Mouse (Mus musculus) forebrain, embryonic 12.5 days (tissue): ENCODE measurements around the gene Dzip1. TPM values are rescaled to one million over a fixed set of nuclear protein-coding genes. Genes with fewer than 3 reads are reported as not detected.
A peak's percentile ranks its signal among the peaks of the same experiment; 100 is the strongest.

Source experiments
- ATAC-seq: fragments of 200-750 bp; cut with Nextera tagmentation; 2 replicates; pipeline ENCODE4 v1.8.0; 2017; ENCODE audit warnings: moderate TSS enrichment; ENCODE audit not compliant: low FRiP score
- H3K27ac ChIP-seq: fragments of 300-500 bp; sonication (generic); 2 replicates; pipeline ENCODE4 v1.5.1; 2016; ENCODE audit warnings: mild to moderate bottlenecking
- H3K27me3 ChIP-seq: fragments of 300-500 bp; sonication (generic); 2 replicates; pipeline ENCODE4 v1.6.1; 2016; ENCODE audit warnings: mild to moderate bottlenecking
- H3K36me3 ChIP-seq: fragments of 300-500 bp; sonication (generic); replicated peaks from 2 replicates; pipeline ENCODE4 v1.6.1; 2016; ENCODE audit warnings: mild to moderate bottlenecking
- H3K4me1 ChIP-seq: fragments of 300-500 bp; sonication (generic); 2 replicates; pipeline ENCODE4 v1.6.1; 2016
- H3K4me2 ChIP-seq: fragments of 300-500 bp; sonication (generic); 2 replicates; pipeline ENCODE4 v1.6.1; 2016; ENCODE audit warnings: mild to moderate bottlenecking, moderate library complexity
- H3K4me3 ChIP-seq: fragments of 300-500 bp; sonication (generic); replicated peaks from 2 replicates; pipeline ENCODE4 v1.5.1; 2016; ENCODE audit warnings: mild to moderate bottlenecking
- H3K9ac ChIP-seq: fragments of 300-500 bp; sonication (generic); 2 replicates; pipeline ENCODE4 v1.6.1; 2016; ENCODE audit warnings: mild to moderate bottlenecking
- H3K9me3 ChIP-seq: fragments of 300-500 bp; sonication (generic); 2 replicates; pipeline ENCODE4 v1.6.1; 2016
- WGBS: fragments of 180-500 bp; shearing (Covaris S2); methylation state at CpG from one replicate; pipeline ENCODE4 v1.1.7; 2016; 5-methylcytosine and 5-hydroxymethylcytosine counted together
- polyA plus RNA-seq: library from polyadenylated mRNA; unstranded; fragments of >200 nt; fragmentation: Nextera tagmentation; extraction: Ambion mirVana; gene quantifications from 2 replicates; pipeline ENCODE4 v1.2.1, GENCODE M21; 2016

Dzip1 gene
- polyA plus RNA-seq, 1 experiment from 2014 or later = 31.3 TPM

DNA sequence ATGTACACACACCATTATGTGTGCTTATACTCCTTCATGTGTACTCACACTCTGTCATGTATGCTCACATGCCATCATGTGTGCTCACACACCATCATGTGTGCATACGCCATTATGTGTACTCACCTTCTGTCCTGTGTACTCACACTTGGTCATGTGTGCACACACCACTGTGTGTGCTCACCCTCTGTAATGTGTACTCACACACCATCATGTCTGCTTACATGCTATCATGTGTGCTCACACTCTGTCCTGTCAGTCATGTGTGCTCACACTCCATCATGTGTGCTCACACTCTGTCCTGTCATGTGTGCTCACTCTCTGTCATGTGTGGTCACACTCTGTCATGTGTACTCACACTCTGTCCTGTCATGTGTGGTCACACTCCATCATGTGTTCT lies 85.2 kb downstream of the Dzip1 start:
- Histone ChIP-seq H3K4me2 (no peak overlapping the region), H3K27ac (no peak overlapping the region), H3K36me3 (no peaks in the 10 kb centered on the region), H3K27me3 (peaks cover 15% of the 10 kb centered on the region; the same call in 1 of the 2 replicates), H3K4me1 (no peaks in the 10 kb centered on the region), H3K4me3 (no peak overlapping the region), H3K9me3 (no peaks in the 10 kb centered on the region), H3K9ac (no peak overlapping the region)
- no peak for ATAC-seq
- WGBS = 97% methylated on average over 1 of the region's 1 CpGs

DNA sequence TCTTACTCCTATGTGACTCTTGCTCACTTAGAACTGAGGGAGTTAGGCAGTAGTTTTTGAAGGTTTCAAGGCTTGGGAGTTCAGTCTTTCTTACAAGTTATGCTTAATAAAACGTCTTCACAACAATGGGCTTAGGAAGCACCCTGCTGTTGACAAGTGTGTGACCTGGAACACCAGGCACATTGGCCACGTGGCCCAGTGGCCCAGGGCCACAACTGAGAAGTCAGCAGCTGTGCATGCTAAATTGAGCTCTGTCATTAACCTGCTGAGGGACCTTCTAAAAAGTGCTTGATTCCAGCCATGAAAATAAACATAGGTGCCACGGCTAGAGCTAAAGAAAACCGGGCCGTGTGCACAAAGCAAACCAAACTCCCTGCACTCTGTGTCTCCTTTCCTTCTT lies 85.8 kb downstream of the Dzip1 start:
- WGBS = 57% methylated on average over 5 of the region's 5 CpGs
- Histone ChIP-seq H3K36me3 (no peaks in the 10 kb centered on the region), H3K9ac (no peak overlapping the region), H3K9me3 (no peaks in the 10 kb centered on the region), H3K4me2 (no peak overlapping the region), H3K4me3 (no peak overlapping the region), H3K4me1 (peaks cover 2% of the 10 kb centered on the region), H3K27ac (no peak overlapping the region), H3K27me3 (peaks cover 15% of the 10 kb centered on the region; the same call in 1 of the 2 replicates)
- ATAC-seq = no peak

DNA sequence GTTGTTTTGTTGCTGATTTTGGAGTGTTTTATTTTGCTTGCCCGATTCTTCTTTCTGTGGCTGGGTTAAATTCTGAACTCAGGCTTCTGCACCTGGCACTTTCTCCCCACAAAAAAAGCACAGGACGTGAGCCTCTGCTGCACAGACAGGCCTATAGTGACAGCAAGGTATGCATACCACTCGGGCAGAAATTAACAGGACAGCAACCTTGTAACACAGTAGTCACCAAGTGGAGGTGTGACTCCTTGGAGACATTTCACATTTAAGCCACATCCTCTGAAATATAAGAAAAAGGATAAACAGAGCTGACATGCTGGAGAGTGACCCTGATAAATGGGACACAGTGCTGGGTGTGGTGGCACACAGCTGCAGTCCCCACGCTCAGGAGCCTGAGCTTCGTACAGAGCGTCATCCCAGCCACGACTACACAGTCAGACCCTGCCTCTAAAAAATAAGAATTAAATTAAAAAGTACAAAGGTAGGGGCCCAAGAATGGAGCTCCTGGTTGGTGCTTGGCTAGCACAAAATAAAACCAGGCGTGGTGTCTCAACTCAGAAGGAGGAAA lies 86.6 kb downstream of the Dzip1 start:
- H3K9ac ChIP-seq = no peak overlapping the region
- H3K27me3 ChIP-seq = peaks cover 17% of the 10 kb centered on the region
- no peak overlapping the region for H3K27ac ChIP-seq
- H3K4me1 ChIP-seq = peaks cover 6% of the 10 kb centered on the region
- no peak overlapping the region for H3K4me3 ChIP-seq
- no peak for ATAC-seq
- WGBS = 83% methylated on average over 8 of the region's 8 CpGs
- H3K4me2 ChIP-seq = no peak overlapping the region
- no peaks in the 10 kb centered on the region for H3K36me3 ChIP-seq
- no peaks in the 10 kb centered on the region for H3K9me3 ChIP-seq

DNA sequence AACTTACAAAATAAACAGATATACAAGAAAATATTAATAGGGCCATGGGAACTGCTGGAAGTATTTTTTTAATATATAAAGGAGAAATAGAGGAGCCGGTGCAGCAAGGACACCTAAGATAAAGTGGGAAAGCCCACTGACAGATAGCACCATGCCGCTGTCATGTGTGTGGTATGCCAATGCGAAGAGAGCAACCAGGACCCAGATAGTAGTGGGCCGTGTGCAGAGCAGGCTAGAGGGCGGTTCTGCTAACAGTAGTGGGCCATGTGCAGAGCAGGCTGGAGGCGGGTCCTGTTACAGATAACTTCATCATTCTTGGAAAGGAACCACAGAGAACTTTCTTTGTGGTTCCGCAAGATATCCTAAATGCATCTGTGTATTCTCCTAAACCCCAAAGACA lies 88.5 kb downstream of the Dzip1 start:
- Histone ChIP-seq H3K36me3 (no peaks in the 10 kb centered on the region), H3K9me3 (no peaks in the 10 kb centered on the region), H3K9ac (no peak overlapping the region), H3K27ac (no peak overlapping the region), H3K4me2 (no peak overlapping the region), H3K4me1 (peaks cover 6% of the 10 kb centered on the region), H3K4me3 (no peak overlapping the region), H3K27me3 (peaks cover 18% of the 10 kb centered on the region)
- no peak for ATAC-seq
- 92% methylated on average over 7 of the region's 7 CpGs for WGBS

DNA sequence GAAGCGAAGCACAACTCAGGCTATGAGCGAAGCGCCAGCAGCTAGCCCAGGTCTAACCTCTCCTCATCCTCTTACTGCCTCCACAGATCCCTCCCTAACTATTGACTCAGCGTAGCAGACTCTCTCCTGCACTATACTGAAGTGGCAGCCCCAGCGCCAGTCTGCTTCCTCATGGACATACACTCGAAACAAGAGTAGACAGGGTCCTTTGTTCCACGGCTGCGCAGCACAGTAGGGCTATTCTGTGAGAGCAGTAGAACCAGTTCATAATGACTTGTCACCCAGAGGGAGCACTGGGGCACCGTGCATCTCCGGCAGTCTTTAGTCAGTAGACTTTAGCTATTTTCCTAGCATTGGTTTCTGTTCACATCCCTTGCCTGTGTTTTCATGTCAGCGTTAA lies 89.1 kb downstream of the Dzip1 start:
- no peak for ATAC-seq
- H3K27ac ChIP-seq = no peak overlapping the region
- H3K27me3 ChIP-seq = peaks cover 19% of the 10 kb centered on the region
- H3K4me3 ChIP-seq = no peak overlapping the region
- H3K9me3 ChIP-seq = no peaks in the 10 kb centered on the region
- WGBS = 73% methylated on average over 11 of the region's 11 CpGs
- peaks cover 6% of the 10 kb centered on the region for H3K4me1 ChIP-seq
- no peak overlapping the region for H3K4me2 ChIP-seq
- no peak overlapping the region for H3K9ac ChIP-seq
- H3K36me3 ChIP-seq = no peaks in the 10 kb centered on the region

DNA sequence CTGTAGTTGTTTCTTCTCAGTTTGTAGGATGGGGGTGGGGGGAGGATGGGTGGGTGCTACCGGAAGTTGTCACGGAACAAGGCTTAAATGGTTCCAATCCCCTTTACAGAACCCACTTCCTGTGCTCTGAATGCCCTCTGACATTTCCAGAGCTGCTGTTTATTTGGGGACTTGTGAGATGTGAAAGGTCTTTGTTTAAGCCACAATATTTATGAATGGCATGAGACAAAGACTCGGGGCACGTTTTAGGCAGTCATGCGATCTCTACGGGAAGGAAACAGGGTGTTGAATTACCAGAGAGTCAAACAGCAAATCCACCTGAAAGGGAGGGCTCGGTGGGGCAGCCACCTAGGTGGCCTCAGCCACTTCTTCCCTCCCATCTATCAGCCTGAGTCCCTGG lies 90.9 kb downstream of the Dzip1 start:
- no peak overlapping the region for H3K4me2 ChIP-seq
- no peak overlapping the region for H3K4me3 ChIP-seq
- no peak overlapping the region for H3K9ac ChIP-seq
- H3K4me1 ChIP-seq = peaks cover 6% of the 10 kb centered on the region
- peaks cover 30% of the 10 kb centered on the region for H3K27me3 ChIP-seq
- no peak for ATAC-seq
- H3K27ac ChIP-seq = no peak overlapping the region
- WGBS = 2% methylated on average over 7 of the region's 7 CpGs
- no peaks in the 10 kb centered on the region for H3K36me3 ChIP-seq
- no peaks in the 10 kb centered on the region for H3K9me3 ChIP-seq

DNA sequence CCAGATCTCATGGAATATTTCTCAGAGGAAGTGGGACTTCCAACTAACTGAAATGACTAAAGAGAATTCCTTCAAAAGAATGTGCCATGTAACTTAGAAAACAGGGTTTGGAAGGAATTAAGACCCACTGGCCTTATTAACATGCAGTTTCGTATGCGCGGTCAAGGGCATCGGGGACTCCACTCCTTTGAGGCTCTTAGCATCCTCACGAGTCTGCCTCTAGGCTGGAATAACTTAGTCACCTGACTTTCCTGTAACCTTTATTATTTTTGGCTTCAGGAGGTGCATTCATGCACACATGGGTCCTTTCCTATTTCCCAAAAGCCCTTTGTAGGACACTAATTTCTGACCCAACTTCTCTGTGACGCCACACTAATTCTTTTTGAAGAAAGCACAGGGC lies 92.0 kb downstream of the Dzip1 start:
- no peak overlapping the region for H3K4me2 ChIP-seq
- H3K9ac ChIP-seq = no peak overlapping the region
- no peaks in the 10 kb centered on the region for H3K9me3 ChIP-seq
- H3K4me1 ChIP-seq = peaks cover 6% of the 10 kb centered on the region
- H3K36me3 ChIP-seq = no peaks in the 10 kb centered on the region
- no peak for ATAC-seq
- peaks cover 36% of the 10 kb centered on the region for H3K27me3 ChIP-seq
- no peak overlapping the region for H3K27ac ChIP-seq
- 84% methylated on average over 6 of the region's 6 CpGs for WGBS
- no peak overlapping the region for H3K4me3 ChIP-seq

DNA sequence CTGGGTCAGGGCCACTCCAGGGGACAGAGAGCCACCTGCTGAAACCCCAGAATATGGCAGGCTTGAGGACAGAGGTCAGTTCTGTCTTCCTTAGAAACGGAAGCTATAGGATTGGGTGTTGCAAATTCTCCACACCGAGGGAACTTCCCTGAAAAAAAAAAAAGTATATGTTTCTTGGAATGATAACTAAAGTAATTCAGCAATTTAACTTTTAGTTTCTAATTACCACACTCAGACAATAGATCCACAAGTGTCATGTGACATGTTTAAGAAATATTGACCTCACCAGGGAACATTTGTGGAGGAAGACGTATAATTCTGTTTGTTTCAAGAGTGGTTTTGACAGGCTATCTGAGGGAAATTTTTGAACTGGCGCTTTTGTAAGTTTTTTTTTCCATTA lies 93.7 kb downstream of the Dzip1 start:
- no peaks in the 10 kb centered on the region for H3K9me3 ChIP-seq
- H3K4me1 ChIP-seq = peaks cover 17% of the 10 kb centered on the region
- H3K27ac ChIP-seq = no peak overlapping the region
- no peak overlapping the region for H3K4me2 ChIP-seq
- peaks cover 31% of the 10 kb centered on the region for H3K27me3 ChIP-seq
- no peaks in the 10 kb centered on the region for H3K36me3 ChIP-seq
- H3K4me3 ChIP-seq = no peak overlapping the region
- ATAC-seq = no peak
- no peak overlapping the region for H3K9ac ChIP-seq
- WGBS = 75% methylated on average over 4 of the region's 4 CpGs

DNA sequence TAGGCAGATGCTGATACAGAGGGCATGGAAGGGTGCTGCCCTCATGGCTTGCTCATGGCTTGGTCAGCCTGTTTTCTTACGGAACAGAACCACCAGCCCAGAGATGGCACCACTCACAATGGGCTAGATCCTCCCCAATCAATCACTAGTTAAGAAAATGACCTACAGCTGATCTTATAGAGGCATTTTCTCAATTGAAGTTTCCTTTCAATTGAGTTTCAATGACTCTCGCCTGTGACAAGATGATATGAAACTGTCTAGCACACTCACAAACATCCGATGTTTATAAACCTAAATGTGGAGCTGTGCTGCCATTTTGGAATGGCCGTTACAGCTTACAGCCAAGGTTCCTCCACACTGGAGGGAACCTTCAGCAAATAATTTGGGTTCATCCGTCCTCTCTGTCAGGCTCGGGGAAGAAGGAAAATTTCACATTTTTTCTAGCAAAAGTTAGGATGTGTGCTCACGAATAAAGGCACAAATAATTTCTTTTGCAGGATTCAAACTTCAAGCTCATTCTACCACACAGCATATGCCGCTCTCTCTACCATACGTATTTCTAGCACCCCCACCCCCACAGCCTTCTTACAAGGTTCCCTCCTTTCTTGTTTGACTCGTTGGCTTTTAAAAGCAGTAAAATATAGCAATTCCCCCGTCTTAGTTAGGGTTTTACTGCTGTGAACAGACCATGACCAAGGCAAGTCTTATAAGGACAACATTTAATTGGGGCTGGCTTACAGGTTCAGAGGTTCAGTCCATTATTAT lies 95.7 kb downstream of the Dzip1 start:
- Histone ChIP-seq H3K27ac (no peak overlapping the region), H3K9ac (no peak overlapping the region), H3K4me1 (peaks cover 16% of the 10 kb centered on the region), H3K4me2 (no peak overlapping the region), H3K9me3 (no peaks in the 10 kb centered on the region), H3K4me3 (no peak overlapping the region), H3K36me3 (no peaks in the 10 kb centered on the region), H3K27me3 (peaks cover 44% of the 10 kb centered on the region)
- no peak for ATAC-seq
- WGBS = 91% methylated on average over 11 of the region's 11 CpGs

DNA sequence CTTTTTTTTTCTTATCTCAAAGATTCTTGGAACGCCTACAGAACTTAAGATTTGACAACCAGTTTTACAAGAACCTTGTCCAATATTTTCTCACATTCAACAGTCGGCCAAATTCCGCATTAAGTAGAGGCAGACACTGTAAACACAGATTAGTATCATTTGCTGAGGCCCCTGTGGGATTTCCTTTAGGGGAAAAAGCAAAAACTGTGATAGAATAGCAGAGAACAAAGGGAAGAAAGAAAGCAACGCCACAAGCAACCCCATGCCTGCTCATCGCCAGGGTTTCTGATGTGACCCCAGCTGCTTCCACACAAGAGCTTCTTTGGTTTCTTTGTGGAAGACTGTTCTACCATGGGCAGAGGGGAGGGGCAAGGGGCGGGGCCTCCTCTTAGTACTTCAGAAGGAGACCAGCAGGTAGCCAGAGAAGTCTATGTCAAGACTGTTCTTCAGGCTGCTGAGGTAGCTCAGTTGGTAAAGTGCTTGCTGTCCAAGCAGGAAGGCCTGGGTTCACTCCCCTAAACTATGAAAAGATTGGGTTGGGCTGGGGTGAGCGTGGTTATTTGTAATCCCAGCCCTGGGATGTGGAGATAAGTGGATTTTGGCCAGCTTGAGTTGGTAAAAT lies 97.9 kb downstream of the Dzip1 start:
- H3K36me3 ChIP-seq = no peaks in the 10 kb centered on the region
- peak; percentile 44; the same call in 1 of the 2 replicates for ATAC-seq
- H3K27me3 ChIP-seq = peaks cover 42% of the 10 kb centered on the region
- no peak overlapping the region for H3K4me2 ChIP-seq
- no peak overlapping the region for H3K9ac ChIP-seq
- WGBS = 13% methylated on average over 7 of the region's 7 CpGs
- H3K4me1 ChIP-seq = peaks cover 11% of the 10 kb centered on the region
- H3K27ac ChIP-seq = no peak overlapping the region
- no peaks in the 10 kb centered on the region for H3K9me3 ChIP-seq
- no peak overlapping the region for H3K4me3 ChIP-seq

DNA sequence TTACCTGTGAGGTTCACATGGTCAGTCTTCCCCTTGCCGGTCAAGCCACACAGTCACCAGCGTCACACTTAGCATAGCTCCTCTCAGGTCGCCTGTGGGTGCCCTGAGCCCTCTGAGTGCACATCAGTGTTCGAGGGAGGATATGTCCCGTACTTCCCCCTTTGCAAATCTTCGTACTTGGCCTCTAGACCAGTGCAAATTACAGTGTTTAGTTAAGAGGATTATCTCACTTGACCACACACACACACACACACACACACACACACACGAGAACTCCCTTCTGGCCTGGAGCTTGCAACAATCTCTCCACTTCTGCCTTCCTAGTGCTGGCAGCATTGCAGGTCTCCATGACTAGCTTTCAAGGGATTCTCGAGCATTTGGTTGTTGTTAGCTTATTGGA lies 98.9 kb downstream of the Dzip1 start:
- H3K4me3 ChIP-seq = no peak overlapping the region
- H3K27me3 ChIP-seq = peaks cover 40% of the 10 kb centered on the region
- 56% methylated on average over 8 of the region's 8 CpGs for WGBS
- no peak overlapping the region for H3K9ac ChIP-seq
- H3K36me3 ChIP-seq = no peaks in the 10 kb centered on the region
- H3K4me2 ChIP-seq = no peak overlapping the region
- ATAC-seq = no peak
- no peaks in the 10 kb centered on the region for H3K9me3 ChIP-seq
- no peak overlapping the region for H3K27ac ChIP-seq
- H3K4me1 ChIP-seq = peaks cover 11% of the 10 kb centered on the region
